Mouse (Mus musculus): ENCODE data around the gene Tes. TPM values are rescaled to one million over a fixed set of nuclear protein-coding genes. Genes with fewer than 3 reads are reported as not detected.

Gene Tes
- polyA plus RNA-seq, 1 experiment from 2014 or later = 69.5 TPM

GRCm38 (mm10) chr6:17082238-17082637, 17.3 kb downstream of the Tes start:
- no peak for ATAC-seq (ENCODE audit: low FRiP score)
- H3K4me3 ChIP-seq (replicated peaks) = no peak overlapping the region
- 84% methylated on average over 4 of the region's 4 CpGs for WGBS
- H3K9me3 ChIP-seq (replicated peaks) = no peaks in the 10 kb centered on the region
- H3K27me3 ChIP-seq (replicated peaks) = no peaks in the 10 kb centered on the region
- no peak overlapping the region for H3K9ac ChIP-seq (replicated peaks)
- no peak overlapping the region for H3K27ac ChIP-seq (replicated peaks)
- H3K4me2 ChIP-seq = no peak overlapping the region
- H3K4me1 ChIP-seq = no peaks in the 10 kb centered on the region; the same call in 1 of the 2 replicates
- H3K36me3 ChIP-seq = no peaks in the 10 kb centered on the region

GRCm38 (mm10) chr6:17082800-17083199, 17.9 kb downstream of the Tes start:
- H3K4me2 ChIP-seq = no peak overlapping the region
- no peak for ATAC-seq (ENCODE audit: low FRiP score)
- 85% methylated on average over 5 of the region's 5 CpGs for WGBS
- H3K36me3 ChIP-seq = no peaks in the 10 kb centered on the region
- no peaks in the 10 kb centered on the region; the same call in 1 of the 2 replicates for H3K4me1 ChIP-seq
- no peak overlapping the region for H3K4me3 ChIP-seq (replicated peaks)
- H3K27me3 ChIP-seq (replicated peaks) = no peaks in the 10 kb centered on the region
- H3K9me3 ChIP-seq (replicated peaks) = no peaks in the 10 kb centered on the region
- H3K9ac ChIP-seq (replicated peaks) = no peak overlapping the region
- no peak overlapping the region for H3K27ac ChIP-seq (replicated peaks)

GRCm38 (mm10) chr6:17087485-17087884, 22.5 kb downstream of the Tes start:
- Histone ChIP-seq H3K27me3 (replicated peaks) (no peaks in the 10 kb centered on the region), H3K9ac (replicated peaks) (no peak overlapping the region), H3K36me3 (no peaks in the 10 kb centered on the region), H3K4me1 (no peaks in the 10 kb centered on the region), H3K9me3 (replicated peaks) (no peaks in the 10 kb centered on the region), H3K4me2 (no peak overlapping the region), H3K4me3 (replicated peaks) (no peak overlapping the region), H3K27ac (replicated peaks) (no peak overlapping the region)
- WGBS = 70% methylated on average over 6 of the region's 6 CpGs
- no peak for ATAC-seq (ENCODE audit: low FRiP score)

GRCm38 (mm10) chr6:17097301-17097700, 32.4 kb downstream of the Tes start:
- H3K9me3 ChIP-seq (replicated peaks) = no peaks in the 10 kb centered on the region
- 0 out of 2 replicates have a peak, but pooled peaks cover 4% of the 10 kb centered on the region for H3K4me1 ChIP-seq
- H3K36me3 ChIP-seq = peaks cover 19% of the 10 kb centered on the region; the same call in 1 of the 2 replicates
- H3K9ac ChIP-seq (replicated peaks) = no peak overlapping the region
- H3K27ac ChIP-seq (replicated peaks) = no peak overlapping the region
- H3K4me2 ChIP-seq = no peak overlapping the region
- no peak for ATAC-seq (ENCODE audit: low FRiP score)
- 91% methylated on average over 8 of the region's 8 CpGs for WGBS
- no peaks in the 10 kb centered on the region for H3K27me3 ChIP-seq (replicated peaks)
- H3K4me3 ChIP-seq (replicated peaks) = no peak overlapping the region

- H3K4me1 ChIP-seq = 0 out of 2 replicates have a peak, but pooled peaks cover 4% of the 10 kb centered on the region
- H3K9me3 ChIP-seq (replicated peaks) = no peaks in the 10 kb centered on the region
- H3K27ac ChIP-seq (replicated peaks) = no peak overlapping the region
- H3K4me3 ChIP-seq (replicated peaks) = no peak overlapping the region
- no peak overlapping the region for H3K9ac ChIP-seq (replicated peaks)
- no peaks in the 10 kb centered on the region for H3K27me3 ChIP-seq (replicated peaks)
- H3K4me2 ChIP-seq = no peak overlapping the region
- ATAC-seq (ENCODE audit: low FRiP score) = 0 out of 2 replicates have a peak, but pooled peaks have one; percentile 56
- peaks cover 22% of the 10 kb centered on the region; the same call in 1 of the 2 replicates for H3K36me3 ChIP-seq
- WGBS = 89% methylated on average over 9 of the region's 9 CpGs
Observed at GRCm38 (mm10) chr6:17098559-17098958, 33.6 kb downstream of the Tes start.

- Histone ChIP-seq H3K36me3 (peaks cover 24% of the 10 kb centered on the region; the same call in 1 of the 2 replicates), H3K27ac (replicated peaks) (no peak overlapping the region), H3K4me1 (0 out of 2 replicates have a peak, but pooled peaks cover 4% of the 10 kb centered on the region), H3K4me3 (replicated peaks) (no peak overlapping the region), H3K27me3 (replicated peaks) (no peaks in the 10 kb centered on the region), H3K9me3 (replicated peaks) (no peaks in the 10 kb centered on the region), H3K4me2 (no peak overlapping the region), H3K9ac (replicated peaks) (no peak overlapping the region)
- WGBS = 69% methylated on average over 25 of the region's 25 CpGs
- ATAC-seq (ENCODE audit: low FRiP score) = peak; percentile 37; the same call in 1 of the 2 replicates
Observed at GRCm38 (mm10) chr6:17099477-17100130, 34.7 kb downstream of the Tes start.

GRCm38 (mm10) chr6:17105714-17106113, 40.8 kb downstream of the Tes start:
- Histone ChIP-seq H3K27me3 (replicated peaks) (no peaks in the 10 kb centered on the region), H3K9ac (replicated peaks) (no peak overlapping the region), H3K36me3 (0 out of 2 replicates have a peak, but pooled peaks cover 16% of the 10 kb centered on the region), H3K4me2 (no peak overlapping the region), H3K4me1 (no peaks in the 10 kb centered on the region), H3K9me3 (replicated peaks) (no peaks in the 10 kb centered on the region), H3K4me3 (replicated peaks) (no peak overlapping the region), H3K27ac (replicated peaks) (no peak overlapping the region)
- no peak for ATAC-seq (ENCODE audit: low FRiP score)

GRCm38 (mm10) chr6:17106493-17106892, 41.5 kb downstream of the Tes start:
- Histone ChIP-seq H3K4me1 (no peaks in the 10 kb centered on the region), H3K9ac (replicated peaks) (no peak overlapping the region), H3K27me3 (replicated peaks) (no peaks in the 10 kb centered on the region), H3K9me3 (replicated peaks) (no peaks in the 10 kb centered on the region), H3K4me2 (no peak overlapping the region), H3K36me3 (0 out of 2 replicates have a peak, but pooled peaks cover 8% of the 10 kb centered on the region), H3K27ac (replicated peaks) (no peak overlapping the region), H3K4me3 (replicated peaks) (no peak overlapping the region)
- WGBS = 96% methylated on average over 5 of the region's 5 CpGs
- ATAC-seq (ENCODE audit: low FRiP score) = no peak

- Histone ChIP-seq H3K9ac (replicated peaks) (no peak overlapping the region), H3K9me3 (replicated peaks) (no peaks in the 10 kb centered on the region), H3K4me3 (replicated peaks) (no peak overlapping the region), H3K27ac (replicated peaks) (no peak overlapping the region), H3K4me2 (no peak overlapping the region), H3K27me3 (replicated peaks) (no peaks in the 10 kb centered on the region), H3K36me3 (0 out of 2 replicates have a peak, but pooled peaks cover 2% of the 10 kb centered on the region), H3K4me1 (no peaks in the 10 kb centered on the region)
- 76% methylated on average over 4 of the region's 4 CpGs for WGBS
- ATAC-seq (ENCODE audit: low FRiP score) = no peak
Observed at GRCm38 (mm10) chr6:17109204-17109603, 44.3 kb downstream of the Tes start.

- no peak overlapping the region for H3K27ac ChIP-seq (replicated peaks)
- H3K9me3 ChIP-seq (replicated peaks) = no peaks in the 10 kb centered on the region
- no peaks in the 10 kb centered on the region for H3K4me1 ChIP-seq
- WGBS = 77% methylated on average over 6 of the region's 6 CpGs
- no peak overlapping the region for H3K4me2 ChIP-seq
- no peak overlapping the region for H3K9ac ChIP-seq (replicated peaks)
- ATAC-seq (ENCODE audit: low FRiP score) = no peak
- H3K4me3 ChIP-seq (replicated peaks) = no peak overlapping the region
- no peaks in the 10 kb centered on the region for H3K27me3 ChIP-seq (replicated peaks)
- H3K36me3 ChIP-seq = no peaks in the 10 kb centered on the region
Observed at GRCm38 (mm10) chr6:17110564-17111100, 45.7 kb downstream of the Tes start.

- no peak overlapping the region for H3K4me2 ChIP-seq
- no peak for ATAC-seq (ENCODE audit: low FRiP score)
- 100% methylated on average over 1 of the region's 1 CpGs for WGBS
- H3K9me3 ChIP-seq (replicated peaks) = no peaks in the 10 kb centered on the region
- no peak overlapping the region for H3K27ac ChIP-seq (replicated peaks)
- H3K36me3 ChIP-seq = no peaks in the 10 kb centered on the region
- no peak overlapping the region for H3K9ac ChIP-seq (replicated peaks)
- H3K27me3 ChIP-seq (replicated peaks) = no peaks in the 10 kb centered on the region
- H3K4me3 ChIP-seq (replicated peaks) = no peak overlapping the region
- no peaks in the 10 kb centered on the region for H3K4me1 ChIP-seq
Observed at GRCm38 (mm10) chr6:17112081-17112480, 47.1 kb downstream of the Tes start.

- H3K36me3 ChIP-seq = no peaks in the 10 kb centered on the region
- H3K27me3 ChIP-seq (replicated peaks) = no peaks in the 10 kb centered on the region
- H3K9ac ChIP-seq (replicated peaks) = no peak overlapping the region
- no peak for ATAC-seq (ENCODE audit: low FRiP score)
- H3K4me2 ChIP-seq = no peak overlapping the region
- no peak overlapping the region for H3K4me3 ChIP-seq (replicated peaks)
- WGBS = 86% methylated on average over 2 of the region's 2 CpGs
- no peaks in the 10 kb centered on the region for H3K9me3 ChIP-seq (replicated peaks)
- no peak overlapping the region for H3K27ac ChIP-seq (replicated peaks)
- H3K4me1 ChIP-seq = no peaks in the 10 kb centered on the region
Observed at GRCm38 (mm10) chr6:17112990-17113389, 48.0 kb downstream of the Tes start.
